Mouse (Mus musculus): Measurements from ENCODE around the gene Atxn7l2. TPM values are rescaled to one million over a fixed set of nuclear protein-coding genes. Genes with fewer than 3 reads are reported as not detected.

Atxn7l2 gene
- total RNA-seq, 1 experiment: 9.5 TPM

GRCm38 (mm10) chr3:108166486-108167211 lies 44.1 kb downstream of the Atxn7l2 start:
- Histone ChIP-seq H3K4me1 (ENCODE audit: control insufficient read depth in 2 of 2, insufficient read depth in 2 of 2, low read length in 2 of 2, poor library complexity in 1 of 2) (peaks cover 0 to 7% of the 10 kb centered on the region in 2 experiments; a peak in 1 of 4 replicates), H3K36me3 (ENCODE audit: control insufficient read depth, insufficient read depth, low read length, poor library complexity, severe bottlenecking) (no peaks in the 10 kb centered on the region), H3K4me3 (ENCODE audit: insufficient read depth in 1 of 2, low read depth in 1 of 2, low read length in 2 of 2, poor library complexity in 1 of 2, severe bottlenecking in 1 of 2) (no peak overlapping the region), H3K27ac (ENCODE audit: insufficient read depth, low read depth, low read length, poor library complexity, severe bottlenecking) (no peak overlapping the region), H3K9ac (ENCODE audit: insufficient read depth, low read depth, low read length, poor library complexity, severe bottlenecking) (no peak overlapping the region), H3K9me3 (ENCODE audit: control insufficient read depth, insufficient read depth, low read depth, low read length) (no peaks in the 10 kb centered on the region)
- DNase-seq (ENCODE audit: low read depth, low spot score): no peak
- TF ChIP-seq ZC3H11A (IDR thresholded peaks at IDR 0.05; ENCODE audit: borderline replicate concordance, low read depth, low read length) (no peak), CHD2 (IDR thresholded peaks at IDR 0.05; ENCODE audit: low read depth, low read length) (no peak), MAFK (IDR thresholded peaks at IDR 0.05; ENCODE audit: insufficient read depth, low read depth, low read length) (no peak)
- in situ Hi-C loops (cut with MboI; ENCODE audit: low sequenced_read_pairs in 2 of 2, unreplicated experiment in 2 of 2): no loop called here

- Histone ChIP-seq H3K36me3 (ENCODE audit: control insufficient read depth, insufficient read depth, low read length, poor library complexity, severe bottlenecking) (no peaks in the 10 kb centered on the region), H3K4me3 (ENCODE audit: insufficient read depth in 1 of 2, low read depth in 1 of 2, low read length in 2 of 2, poor library complexity in 1 of 2, severe bottlenecking in 1 of 2) (no peak overlapping the region), H3K9me3 (ENCODE audit: control insufficient read depth, insufficient read depth, low read depth, low read length) (no peaks in the 10 kb centered on the region), H3K9ac (ENCODE audit: insufficient read depth, low read depth, low read length, poor library complexity, severe bottlenecking) (no peak overlapping the region; the same call in 1 of the 2 replicates), H3K4me1 (ENCODE audit: control insufficient read depth in 2 of 2, insufficient read depth in 2 of 2, low read length in 2 of 2, poor library complexity in 1 of 2) (peaks cover 0 to 7% of the 10 kb centered on the region in 2 experiments; a peak in 1 of 4 replicates), H3K27ac (ENCODE audit: insufficient read depth, low read depth, low read length, poor library complexity, severe bottlenecking) (no peak overlapping the region)
- no peak for TF ChIP-seq ZNF384 (IDR thresholded peaks at IDR 0.05; ENCODE audit: low read depth, low read length)
- TF ChIP-seq MAFK (IDR thresholded peaks at IDR 0.05; ENCODE audit: insufficient read depth, low read depth, low read length): no peak
- TF ChIP-seq ZC3H11A (IDR thresholded peaks at IDR 0.05; ENCODE audit: borderline replicate concordance, low read depth, low read length): no peak
- no peak for TF ChIP-seq HCFC1 (IDR thresholded peaks at IDR 0.05; ENCODE audit: borderline replicate concordance, insufficient read depth, low read length)
- TF ChIP-seq CHD2 (IDR thresholded peaks at IDR 0.05; ENCODE audit: low read depth, low read length): no peak
- DNase-seq (ENCODE audit: low read depth, low spot score): no peak
- in situ Hi-C loops (cut with MboI; ENCODE audit: low sequenced_read_pairs in 2 of 2, unreplicated experiment in 2 of 2): no loop called here
These were observed 45.0 kb downstream of the Atxn7l2 start for GRCm38 (mm10) chr3:108165532-108166315.

DNA sequence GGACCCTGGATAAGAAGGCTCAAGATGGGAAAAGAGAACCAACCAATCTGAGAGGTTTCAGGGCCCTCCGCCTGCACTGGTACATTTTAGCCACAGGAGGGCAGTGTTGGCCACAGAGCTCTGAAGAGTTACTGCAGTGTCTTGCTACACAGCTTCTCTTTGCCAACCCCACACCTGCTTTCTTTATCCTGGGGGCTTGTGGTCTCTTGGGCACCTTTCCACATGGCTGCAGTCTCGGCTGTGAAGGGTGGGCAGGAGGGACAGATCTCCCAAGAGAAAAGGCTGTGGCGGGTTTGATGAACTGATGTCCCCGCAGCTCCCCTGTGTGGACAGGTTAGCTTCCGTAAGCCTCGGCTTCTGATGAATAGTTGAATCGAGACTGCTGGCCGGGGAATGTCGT lies 45.9 kb downstream of the Atxn7l2 start:
- no peak overlapping the region for H3K9ac ChIP-seq (ENCODE audit: insufficient read depth, low read depth, low read length, poor library complexity, severe bottlenecking)
- H3K9me3 ChIP-seq (ENCODE audit: control insufficient read depth, insufficient read depth, low read depth, low read length): no peaks in the 10 kb centered on the region
- H3K4me3 ChIP-seq (ENCODE audit: insufficient read depth in 1 of 2, low read depth in 1 of 2, low read length in 2 of 2, poor library complexity in 1 of 2, severe bottlenecking in 1 of 2): no peak overlapping the region

DNA sequence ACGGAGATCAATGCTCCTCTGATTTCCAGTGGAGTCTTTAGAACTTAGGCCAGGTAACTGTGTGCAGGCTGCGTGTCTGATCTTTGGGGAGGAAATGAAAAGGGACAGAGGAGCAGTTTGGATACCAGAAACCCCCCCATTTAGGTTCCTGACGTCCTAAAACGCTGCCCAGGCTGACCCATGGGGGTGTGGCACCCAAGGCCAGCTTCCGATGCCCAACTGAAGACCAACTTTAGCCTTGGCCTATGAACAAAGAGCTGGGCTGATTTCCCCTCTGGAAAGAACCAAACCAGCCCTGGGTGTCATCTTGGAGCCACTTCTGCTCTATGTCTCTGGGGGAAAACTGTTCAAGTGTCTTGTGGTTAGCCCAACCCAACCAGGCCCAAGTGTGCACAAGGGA lies 46.6 kb downstream of the Atxn7l2 start:
- no peak for DNase-seq (ENCODE audit: low read depth, low spot score)
- peaks cover 0 to 7% of the 10 kb centered on the region in 2 experiments; a peak in 1 of 4 replicates for H3K4me1 ChIP-seq (ENCODE audit: control insufficient read depth in 2 of 2, insufficient read depth in 2 of 2, low read length in 2 of 2, poor library complexity in 1 of 2)
- in situ Hi-C loops (cut with MboI; ENCODE audit: low sequenced_read_pairs in 2 of 2, unreplicated experiment in 2 of 2): no loop called here
- no peak overlapping the region for H3K27ac ChIP-seq (ENCODE audit: insufficient read depth, low read depth, low read length, poor library complexity, severe bottlenecking)
- no peaks in the 10 kb centered on the region for H3K9me3 ChIP-seq (ENCODE audit: control insufficient read depth, insufficient read depth, low read depth, low read length)
- TF ChIP-seq MAFK (IDR thresholded peaks at IDR 0.05; ENCODE audit: insufficient read depth, low read depth, low read length) (no peak), ZC3H11A (IDR thresholded peaks at IDR 0.05; ENCODE audit: borderline replicate concordance, low read depth, low read length) (no peak), HCFC1 (IDR thresholded peaks at IDR 0.05; ENCODE audit: borderline replicate concordance, insufficient read depth, low read length) (no peak), ZNF384 (IDR thresholded peaks at IDR 0.05; ENCODE audit: low read depth, low read length) (no peak), CHD2 (IDR thresholded peaks at IDR 0.05; ENCODE audit: low read depth, low read length) (no peak)
- H3K36me3 ChIP-seq (ENCODE audit: control insufficient read depth, insufficient read depth, low read length, poor library complexity, severe bottlenecking): no peaks in the 10 kb centered on the region
- H3K9ac ChIP-seq (ENCODE audit: insufficient read depth, low read depth, low read length, poor library complexity, severe bottlenecking): no peak overlapping the region
- no peak overlapping the region for H3K4me3 ChIP-seq (ENCODE audit: insufficient read depth in 1 of 2, low read depth in 1 of 2, low read length in 2 of 2, poor library complexity in 1 of 2, severe bottlenecking in 1 of 2)

More for the DNA sequence above, 45.9 kb downstream of the Atxn7l2 start:
- peaks cover 0 to 7% of the 10 kb centered on the region in 2 experiments; a peak in 1 of 4 replicates for H3K4me1 ChIP-seq (ENCODE audit: control insufficient read depth in 2 of 2, insufficient read depth in 2 of 2, low read length in 2 of 2, poor library complexity in 1 of 2)
- TF ChIP-seq HCFC1 (IDR thresholded peaks at IDR 0.05; ENCODE audit: borderline replicate concordance, insufficient read depth, low read length) (no peak), ZC3H11A (IDR thresholded peaks at IDR 0.05; ENCODE audit: borderline replicate concordance, low read depth, low read length) (peak; percentile 66; the same call in 1 of the 2 replicates), MAFK (IDR thresholded peaks at IDR 0.05; ENCODE audit: insufficient read depth, low read depth, low read length) (no peak)
- in situ Hi-C loops (cut with MboI; ENCODE audit: low sequenced_read_pairs in 2 of 2, unreplicated experiment in 2 of 2): no loop called here
- no peaks in the 10 kb centered on the region for H3K36me3 ChIP-seq (ENCODE audit: control insufficient read depth, insufficient read depth, low read length, poor library complexity, severe bottlenecking)
- DNase-seq (ENCODE audit: low read depth, low spot score): peak; percentile 66
- H3K27ac ChIP-seq (ENCODE audit: insufficient read depth, low read depth, low read length, poor library complexity, severe bottlenecking): no peak overlapping the region

Measured in ES-E14 (cell line).